Mouse (Mus musculus) stomach, embryonic 15.5 days (tissue): ENCODE results near the gene Fbn1. TPM values are rescaled to one million over a fixed set of nuclear protein-coding genes. Genes with fewer than 3 reads are reported as not detected.

ENCODE experiments used
- ATAC-seq: fragments of 200-750 bp; cut with Nextera tagmentation; 2 replicates; pipeline ENCODE4 v1.8.0; 2017; ENCODE audit warnings: low read depth, moderate number of reproducible peaks, moderate TSS enrichment; ENCODE audit not compliant: insufficient read depth, low FRiP score
- H3K27ac ChIP-seq: fragments of 300-500 bp; sonication (generic); 2 replicates; pipeline ENCODE4 v1.5.1; 2015; ENCODE audit warnings: mild to moderate bottlenecking, inconsistent platforms
- H3K27me3 ChIP-seq: fragments of 300-500 bp; sonication (generic); replicated peaks from 2 replicates; pipeline ENCODE4 v1.6.1; 2015; ENCODE audit warnings: inconsistent platforms
- H3K36me3 ChIP-seq: fragments of 300-500 bp; sonication (generic); 2 replicates; pipeline ENCODE4 v1.6.1; 2015; ENCODE audit warnings: inconsistent platforms
- H3K4me1 ChIP-seq: fragments of 300-500 bp; sonication (generic); 2 replicates; pipeline ENCODE4 v1.6.1; 2015; ENCODE audit warnings: inconsistent platforms
- H3K4me2 ChIP-seq: fragments of 300-500 bp; sonication (generic); 2 replicates; pipeline ENCODE4 v1.6.1; 2015; ENCODE audit warnings: mild to moderate bottlenecking, inconsistent platforms
- H3K4me3 ChIP-seq: fragments of 300-500 bp; sonication (generic); replicated peaks from 2 replicates; pipeline ENCODE4 v1.5.1; 2015; ENCODE audit warnings: inconsistent platforms
- H3K9ac ChIP-seq: fragments of 300-500 bp; sonication (generic); 2 replicates; pipeline ENCODE4 v1.6.1; 2015; ENCODE audit warnings: inconsistent platforms
- H3K9me3 ChIP-seq: fragments of 300-500 bp; sonication (generic); 2 replicates; pipeline ENCODE4 v1.6.1; 2016; ENCODE audit warnings: inconsistent platforms
- WGBS: fragments of 180-500 bp; shearing (Covaris S2); methylation state at CpG from one replicate; pipeline ENCODE4 v1.1.7; 2015; 5-methylcytosine and 5-hydroxymethylcytosine counted together
- polyA plus RNA-seq: library from polyadenylated mRNA; unstranded; fragments of >200 nt; fragmentation: Nextera tagmentation; extraction: Ambion mirVana; gene quantifications from 2 replicates; pipeline ENCODE4 v1.2.1, GENCODE M21; 2015

Fbn1 gene
- 25.9 and 27.9 TPM in 2 replicates for polyA plus RNA-seq

GRCm38 (mm10) chr2:125507893-125508292 is at the start of gene Fbn1:
Gene Fbn1 (minus strand): TSS chr2:125507993.
- Histone ChIP-seq H3K27ac (peak within 1 kb of the TSS; percentile 94), H3K36me3 (no peaks in the 10 kb centered on the region), H3K9me3 (no peaks in the 10 kb centered on the region), H3K4me1 (0 out of 2 replicates have a peak, but pooled peaks cover 4% of the 10 kb centered on the region), H3K9ac (peak within 1 kb of the TSS; percentile 44), H3K4me2 (peak within 1 kb of the TSS; percentile 89), H3K4me3 (peak within 1 kb of the TSS; percentile 63), H3K27me3 (peaks cover 9% of the 10 kb centered on the region; the same call in 1 of the 2 replicates)
- 84% methylated on average over 4 of the region's 4 CpGs for WGBS
- no peak for ATAC-seq

DNA sequence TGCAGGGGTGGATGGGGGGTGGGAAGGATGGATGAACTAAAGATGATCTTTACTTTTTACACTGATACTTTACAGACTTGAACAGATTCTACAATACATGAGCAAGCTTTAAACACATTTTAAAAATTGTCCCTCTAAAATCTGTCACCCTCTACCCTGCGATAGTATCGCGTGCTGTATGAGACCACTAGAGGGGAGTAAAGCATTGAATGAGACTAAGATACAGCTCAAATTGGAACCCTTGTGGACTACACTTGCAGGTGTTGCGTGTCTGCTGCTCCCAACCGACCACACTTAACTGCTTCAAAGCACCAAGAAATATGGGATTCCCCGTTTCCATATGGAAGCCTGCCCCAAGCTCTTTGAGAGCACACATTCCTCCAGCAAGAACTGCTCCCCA is 48.0 kb upstream of the Fbn1 start:
- H3K4me2 ChIP-seq = no peak overlapping the region
- WGBS = 77% methylated on average over 6 of the region's 6 CpGs

GRCm38 (mm10) chr2:125548806-125549578 is 41.2 kb upstream of the Fbn1 start:
- Histone ChIP-seq H3K4me1 (no peaks in the 10 kb centered on the region), H3K4me3 (no peak overlapping the region), H3K27me3 (no peaks in the 10 kb centered on the region), H3K4me2 (no peak overlapping the region), H3K9me3 (no peaks in the 10 kb centered on the region), H3K27ac (no peak overlapping the region), H3K9ac (no peak overlapping the region), H3K36me3 (no peaks in the 10 kb centered on the region)
- 54% methylated on average over 1 of the region's 1 CpGs for WGBS
- ATAC-seq = no peak

More for the DNA sequence above, 48.0 kb upstream of the Fbn1 start:
- H3K4me3 ChIP-seq = no peak overlapping the region
- H3K4me1 ChIP-seq = peaks cover 5% of the 10 kb centered on the region; the same call in 1 of the 2 replicates
- no peak for ATAC-seq
- no peaks in the 10 kb centered on the region for H3K27me3 ChIP-seq
- no peak overlapping the region for H3K27ac ChIP-seq
- no peaks in the 10 kb centered on the region for H3K36me3 ChIP-seq
- H3K9ac ChIP-seq = no peak overlapping the region
- H3K9me3 ChIP-seq = no peaks in the 10 kb centered on the region

DNA sequence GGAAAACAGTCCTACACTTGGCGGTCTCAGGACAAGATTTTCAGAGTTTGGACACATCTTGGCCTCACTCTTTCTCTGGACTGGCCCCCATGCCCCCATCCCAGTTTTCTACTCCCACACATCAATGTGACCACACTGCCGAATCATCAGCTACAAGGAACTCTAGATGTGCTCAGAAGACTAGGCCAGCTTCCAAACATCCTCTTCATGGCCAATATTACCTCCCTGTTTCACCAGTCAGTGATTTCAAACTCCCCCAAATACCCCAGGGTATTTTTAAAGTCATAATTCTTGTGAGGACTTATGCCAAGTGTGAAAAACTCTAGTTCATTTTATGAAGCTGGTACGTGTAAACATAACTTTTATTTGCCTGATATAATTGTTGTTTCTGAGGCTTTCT is 37.2 kb upstream of the Fbn1 start:
- no peak overlapping the region for H3K9ac ChIP-seq
- WGBS = 87% methylated on average over 3 of the region's 3 CpGs
- no peak overlapping the region for H3K27ac ChIP-seq
- no peaks in the 10 kb centered on the region for H3K9me3 ChIP-seq
- H3K4me2 ChIP-seq = no peak overlapping the region
- no peaks in the 10 kb centered on the region for H3K36me3 ChIP-seq
- no peak for ATAC-seq
- H3K4me1 ChIP-seq = no peaks in the 10 kb centered on the region
- H3K4me3 ChIP-seq = no peak overlapping the region
- H3K27me3 ChIP-seq = no peaks in the 10 kb centered on the region

DNA sequence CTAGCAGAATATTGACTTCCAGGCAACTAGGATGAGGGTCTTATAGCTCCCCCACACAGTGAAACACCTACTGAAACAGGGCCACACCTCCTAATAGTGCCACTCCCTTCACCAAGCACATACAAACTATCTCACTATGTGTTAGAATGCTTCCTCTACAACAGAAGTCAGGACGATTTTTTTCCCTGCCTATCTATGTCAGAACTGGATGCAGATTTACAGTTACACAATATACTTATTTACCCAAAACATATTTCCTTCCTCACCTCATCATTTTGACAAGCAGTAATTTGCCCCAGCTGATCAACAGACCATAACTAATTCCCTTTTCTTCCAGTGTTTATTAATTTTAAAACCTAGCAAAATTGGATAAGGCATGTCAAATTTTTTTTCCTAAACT is 35.9 kb upstream of the Fbn1 start:
- Histone ChIP-seq H3K27ac (no peak overlapping the region), H3K4me1 (no peaks in the 10 kb centered on the region), H3K9me3 (no peaks in the 10 kb centered on the region), H3K4me2 (no peak overlapping the region), H3K4me3 (no peak overlapping the region), H3K36me3 (no peaks in the 10 kb centered on the region), H3K27me3 (no peaks in the 10 kb centered on the region), H3K9ac (no peak overlapping the region)
- WGBS = 47% methylated on average over 1 of the region's 1 CpGs
- ATAC-seq = no peak

- no peak overlapping the region for H3K4me2 ChIP-seq
- 64% methylated on average over 7 of the region's 7 CpGs for WGBS
- H3K9ac ChIP-seq = no peak overlapping the region
- no peak for ATAC-seq
- no peaks in the 10 kb centered on the region for H3K9me3 ChIP-seq
- H3K27me3 ChIP-seq = no peaks in the 10 kb centered on the region
- H3K4me3 ChIP-seq = no peak overlapping the region
- no peak overlapping the region for H3K27ac ChIP-seq
- no peaks in the 10 kb centered on the region for H3K36me3 ChIP-seq
- H3K4me1 ChIP-seq = no peaks in the 10 kb centered on the region
These were observed 33.7 kb upstream of the Fbn1 start for GRCm38 (mm10) chr2:125541451-125541850.

DNA sequence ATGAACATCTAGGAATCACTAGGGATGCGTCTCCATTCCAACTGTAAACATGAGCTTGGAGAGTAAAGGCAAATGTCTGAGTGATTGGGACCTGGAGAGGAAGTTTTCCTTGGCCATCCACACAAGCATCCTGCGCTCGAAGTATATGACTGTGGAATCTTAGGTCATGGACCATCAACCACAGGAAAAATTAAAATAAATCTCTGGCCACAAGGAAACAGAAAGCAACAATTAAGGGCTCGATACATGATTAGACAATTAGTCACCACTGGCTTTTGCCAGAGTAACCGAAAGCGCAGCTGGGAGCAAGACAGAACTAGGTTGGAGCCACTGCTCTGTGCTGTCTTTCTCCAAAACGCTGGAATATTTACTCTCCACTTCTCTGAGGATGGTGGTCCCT is 32.8 kb upstream of the Fbn1 start:
- no peak for ATAC-seq
- WGBS = 73% methylated on average over 7 of the region's 7 CpGs
- no peaks in the 10 kb centered on the region for H3K36me3 ChIP-seq
- H3K4me1 ChIP-seq = no peaks in the 10 kb centered on the region
- H3K4me2 ChIP-seq = no peak overlapping the region
- no peak overlapping the region for H3K27ac ChIP-seq
- no peak overlapping the region for H3K4me3 ChIP-seq
- no peaks in the 10 kb centered on the region for H3K27me3 ChIP-seq
- no peak overlapping the region for H3K9ac ChIP-seq
- H3K9me3 ChIP-seq = no peaks in the 10 kb centered on the region

DNA sequence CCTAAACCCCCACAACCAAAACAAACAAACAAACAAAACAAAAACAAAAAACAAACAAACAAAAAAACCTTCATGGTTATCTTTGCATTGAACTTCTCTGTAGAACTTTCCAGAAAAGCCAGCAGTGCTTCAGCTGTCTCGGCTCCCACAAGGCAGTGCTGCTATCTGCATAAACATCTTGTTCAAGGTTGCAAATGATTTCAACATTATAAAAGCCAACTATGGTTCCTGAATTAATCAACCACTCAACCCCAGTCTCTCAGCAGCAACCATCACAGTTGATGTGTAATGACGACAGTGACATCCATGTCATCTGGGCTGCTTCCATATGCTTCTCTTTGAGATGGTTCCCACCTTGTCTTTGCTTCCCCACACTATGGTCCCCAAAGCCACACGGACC is 31.8 kb upstream of the Fbn1 start:
- no peaks in the 10 kb centered on the region for H3K4me1 ChIP-seq
- H3K4me3 ChIP-seq = no peak overlapping the region
- no peaks in the 10 kb centered on the region for H3K36me3 ChIP-seq
- no peak overlapping the region for H3K9ac ChIP-seq
- no peaks in the 10 kb centered on the region for H3K27me3 ChIP-seq
- ATAC-seq = no peak
- no peak overlapping the region for H3K27ac ChIP-seq
- WGBS = 80% methylated on average over 3 of the region's 3 CpGs
- no peaks in the 10 kb centered on the region for H3K9me3 ChIP-seq
- no peak overlapping the region for H3K4me2 ChIP-seq

DNA sequence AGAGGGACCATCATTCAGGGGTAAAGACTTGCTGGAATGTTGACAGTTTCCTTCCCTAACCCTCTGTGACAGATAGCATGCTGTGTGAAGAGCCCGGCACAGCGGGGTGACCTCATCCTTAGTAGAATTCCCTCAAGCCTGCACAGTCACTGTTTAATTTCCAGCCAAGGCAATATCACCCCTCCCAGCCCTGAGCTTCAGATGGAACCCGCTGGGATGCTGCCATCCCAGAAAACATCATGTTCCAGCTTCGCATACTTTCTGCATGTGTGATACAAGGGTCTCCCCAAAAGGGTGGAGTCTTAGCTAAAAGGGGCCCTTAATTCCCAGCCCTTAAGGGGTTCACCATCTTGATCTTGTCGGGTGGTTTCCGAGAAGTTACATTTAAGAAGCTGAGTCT is 22.9 kb upstream of the Fbn1 start:
- H3K9me3 ChIP-seq = no peaks in the 10 kb centered on the region
- no peaks in the 10 kb centered on the region for H3K36me3 ChIP-seq
- 46% methylated on average over 6 of the region's 6 CpGs for WGBS
- peak overlapping the region; percentile 44; the same call in 1 of the 2 replicates for H3K27ac ChIP-seq
- no peaks in the 10 kb centered on the region for H3K4me1 ChIP-seq
- ATAC-seq = peak; percentile 76; the same call in 1 of the 2 replicates
- no peaks in the 10 kb centered on the region for H3K27me3 ChIP-seq
- no peak overlapping the region for H3K4me3 ChIP-seq
- H3K4me2 ChIP-seq = no peak overlapping the region
- no peak overlapping the region for H3K9ac ChIP-seq

GRCm38 (mm10) chr2:125526566-125526965 is 18.8 kb upstream of the Fbn1 start:
- no peaks in the 10 kb centered on the region for H3K4me1 ChIP-seq
- no peaks in the 10 kb centered on the region for H3K36me3 ChIP-seq
- no peak for ATAC-seq
- no peak overlapping the region for H3K4me3 ChIP-seq
- 74% methylated on average over 5 of the region's 5 CpGs for WGBS
- no peak overlapping the region for H3K27ac ChIP-seq
- H3K9ac ChIP-seq = no peak overlapping the region
- H3K9me3 ChIP-seq = no peaks in the 10 kb centered on the region
- H3K27me3 ChIP-seq = no peaks in the 10 kb centered on the region
- H3K4me2 ChIP-seq = no peak overlapping the region

GRCm38 (mm10) chr2:125525484-125525883 is 17.7 kb upstream of the Fbn1 start:
- Histone ChIP-seq H3K9me3 (no peaks in the 10 kb centered on the region), H3K4me3 (no peak overlapping the region), H3K27ac (no peak overlapping the region), H3K27me3 (no peaks in the 10 kb centered on the region), H3K9ac (no peak overlapping the region), H3K4me1 (no peaks in the 10 kb centered on the region), H3K36me3 (no peaks in the 10 kb centered on the region), H3K4me2 (no peak overlapping the region)
- ATAC-seq = no peak
- WGBS = 72% methylated on average over 2 of the region's 2 CpGs

GRCm38 (mm10) chr2:125516594-125516993 is 8.8 kb upstream of the Fbn1 start:
- Histone ChIP-seq H3K9ac (no peak overlapping the region), H3K9me3 (no peaks in the 10 kb centered on the region), H3K27me3 (no peaks in the 10 kb centered on the region), H3K36me3 (no peaks in the 10 kb centered on the region), H3K4me1 (no peaks in the 10 kb centered on the region), H3K27ac (0 out of 2 replicates have a peak overlapping the region, but pooled peaks have one; percentile 28), H3K4me2 (no peak overlapping the region), H3K4me3 (no peak overlapping the region)
- peak; percentile 43; the same call in 1 of the 2 replicates for ATAC-seq
- 13% methylated on average over 4 of the region's 4 CpGs for WGBS
